Mouse (Mus musculus) liver, embryonic 14.5 days (tissue): ENCODE measurements at regions not wholly inside any gene's neighbourhood (a gene's known extent, or its start where the extent isn't known, plus 50 kb on each side); places are given as distances from the start of the nearest gene placed in this dataset.

Experiments
- CTCF ChIP-seq: IDR thresholded peaks from 2 replicates; pipeline ENCODE4 v1.5.1; 2016; ENCODE audit warnings: antibody characterized with exemption, low read depth, control low read depth
- EP300 ChIP-seq: IDR thresholded peaks from 2 replicates; pipeline ENCODE4 v1.6.1; 2016; ENCODE audit warnings: antibody characterized with exemption, low read depth

DNA sequence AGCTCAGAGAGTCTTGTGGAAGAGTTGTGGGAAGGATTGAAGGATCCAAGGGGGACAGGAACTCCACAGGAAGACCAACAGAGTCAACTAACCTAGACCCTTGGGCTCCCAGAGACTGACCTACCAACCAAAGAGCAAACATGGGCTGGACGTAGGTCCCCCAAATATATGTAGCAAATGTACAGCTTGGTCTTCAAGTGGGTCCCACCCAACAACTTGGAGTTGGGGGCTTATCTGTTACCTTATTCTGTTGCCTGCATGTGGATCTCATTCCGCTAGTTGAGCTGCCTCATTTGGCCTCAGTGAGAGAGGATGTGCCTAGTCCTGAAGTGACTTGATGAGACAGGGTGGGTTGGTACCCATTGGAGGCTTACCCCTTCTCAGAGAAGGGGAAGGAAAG lies 371.1 kb upstream of the Gm10131 start:
- TF ChIP-seq CTCF (no peak), EP300 (no peak)
